Mouse (Mus musculus) kidney, adult 2 months (tissue): ENCODE data around the gene D430042O09Rik. TPM values are rescaled to one million over a fixed set of nuclear protein-coding genes. Genes with fewer than 3 reads are reported as not detected.

Experiments
- DNase-seq: peaks from one replicate; pipeline ENCODE4 v3.0.0; 2021
- H3K27ac ChIP-seq: fragments of 200-500 bp; 2 replicates; pipeline ENCODE4 v1.5.1; 2012; ENCODE audit warnings: low read depth, low read length, control low read depth, inconsistent platforms; ENCODE audit not compliant: insufficient read depth
- H3K27me3 ChIP-seq: fragments of 200-500 bp; replicated peaks from 2 replicates; pipeline ENCODE4 v1.6.1; 2012; ENCODE audit warnings: mild to moderate bottlenecking, moderate library complexity, low read length, inconsistent platforms; ENCODE audit not compliant: control insufficient read depth, insufficient read depth
- H3K36me3 ChIP-seq: fragments of 200-500 bp; 2 replicates; pipeline ENCODE4 v1.6.1; 2012; ENCODE audit warnings: mild to moderate bottlenecking, moderate library complexity, low read length, inconsistent platforms; ENCODE audit not compliant: control insufficient read depth, insufficient read depth
- H3K4me1 ChIP-seq: fragments of 200-500 bp; 2 replicates; pipeline ENCODE4 v1.6.1; 2011; ENCODE audit warnings: low read length; ENCODE audit not compliant: control insufficient read depth, insufficient read depth
- H3K4me3 ChIP-seq: fragments of 200-500 bp; 2 replicates; pipeline ENCODE4 v1.5.1; 2011; ENCODE audit warnings: mild to moderate bottlenecking, low read depth, low read length, control low read depth; ENCODE audit not compliant: insufficient read depth
- CTCF ChIP-seq: fragments of 200-500 bp; conservative IDR thresholded peaks from 2 replicates; pipeline ENCODE4 v1.5.1; 2011; ENCODE audit warnings: low read depth, mild to moderate bottlenecking, control low read depth, low read length, moderate library complexity, mixed read lengths; ENCODE audit not compliant: insufficient read depth, insufficient read length
- POLR2A ChIP-seq: fragments of 200-500 bp; IDR thresholded peaks from one replicate; pipeline ENCODE4 v1.6.1; 2011; ENCODE audit warnings: low read depth, low read length, control low read depth
- WGBS: fragments of 180-500 bp; shearing (Covaris S2); methylation state at CpG from one replicate; pipeline ENCODE4 v1.1.7; 2018; 5-methylcytosine and 5-hydroxymethylcytosine counted together
- polyA plus RNA-seq: library from polyadenylated mRNA; depleted of rRNA; stranded (reverse); fragments of >200 nt; gene quantifications from 2 replicates; pipeline ENCODE4 v1.2.3, GENCODE M21; 2012

The D430042O09Rik gene
- polyA plus RNA-seq, 1 experiment = 15.1 TPM

DNA sequence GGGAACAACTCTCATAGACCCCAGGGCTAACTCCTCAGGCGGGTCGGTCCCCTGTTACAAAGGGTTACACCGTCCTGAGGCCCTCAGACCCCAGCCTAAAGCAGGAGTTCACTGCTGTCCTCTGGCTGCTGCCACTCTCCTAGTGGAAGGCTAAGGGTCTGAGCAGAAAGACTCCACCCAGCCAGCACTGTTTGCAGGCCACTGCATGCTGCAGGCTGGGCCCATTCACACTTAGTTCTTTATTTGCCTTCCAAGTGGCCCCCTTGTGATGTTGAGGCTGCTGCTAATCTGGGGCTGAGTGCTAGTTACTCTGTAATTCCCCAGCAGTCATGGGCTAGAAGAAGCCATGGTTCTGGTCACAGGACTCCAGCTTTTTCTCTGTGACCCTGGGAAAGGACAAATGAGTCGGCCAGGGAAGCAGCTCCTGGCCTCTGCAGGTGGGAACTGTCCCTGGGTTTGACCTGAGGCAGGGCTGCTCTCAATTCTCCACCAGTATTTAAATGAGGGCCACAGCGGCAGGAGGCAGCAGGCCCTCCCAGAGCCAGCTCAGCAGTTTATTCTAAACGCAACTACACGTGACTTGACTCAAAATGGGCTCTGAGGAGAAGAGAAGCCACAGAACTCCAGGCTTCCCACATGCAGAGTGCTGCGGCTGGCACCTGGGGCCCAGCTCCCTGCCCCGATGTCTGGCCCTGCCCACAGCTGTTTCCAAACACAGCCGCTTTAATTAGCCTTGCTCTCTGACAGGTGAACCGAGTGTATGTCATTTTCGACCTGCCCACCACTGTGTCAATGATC lies 163.9 kb downstream of the D430042O09Rik start:
- WGBS = 41% methylated on average over 12 of the region's 12 CpGs
- Histone ChIP-seq H3K27ac (no peak overlapping the region), H3K27me3 (no peaks in the 10 kb centered on the region), H3K36me3 (no peaks in the 10 kb centered on the region), H3K4me1 (0 out of 2 replicates have a peak, but pooled peaks cover 5% of the 10 kb centered on the region), H3K4me3 (no peak overlapping the region)
- DNase-seq = peak; percentile 43
- TF ChIP-seq POLR2A (no peak), CTCF (no peak)

- 55% methylated on average over 6 of the region's 6 CpGs for WGBS
- peak; percentile 22 for DNase-seq
- no peak overlapping the region for H3K27ac ChIP-seq
Measured at GRCm38 (mm10) chr7:125872202-125872580, 164.5 kb downstream of the D430042O09Rik start.

DNA sequence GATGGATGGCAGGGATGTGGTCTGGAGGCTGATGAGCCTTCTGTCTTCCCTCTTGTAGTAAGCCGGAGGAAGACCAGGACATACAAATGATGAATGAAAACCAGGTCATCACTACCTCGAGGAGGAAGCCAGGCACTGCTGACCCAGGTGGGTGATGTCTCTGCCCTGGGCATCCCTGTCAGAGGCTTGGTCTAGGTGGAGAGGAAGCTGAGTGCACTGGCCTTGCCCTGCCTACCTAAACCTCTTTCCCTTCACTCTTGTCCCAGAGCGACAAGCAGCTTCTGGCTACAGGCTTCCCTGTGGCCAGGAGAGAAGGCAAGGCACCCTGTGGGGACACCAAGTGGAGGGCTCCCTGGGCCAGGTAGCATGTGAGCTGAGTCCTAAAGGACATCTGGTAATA lies 165.2 kb downstream of the D430042O09Rik start:
- H3K4me1 ChIP-seq = 0 out of 2 replicates have a peak, but pooled peaks cover 5% of the 10 kb centered on the region
- no peaks in the 10 kb centered on the region for H3K27me3 ChIP-seq
- H3K27ac ChIP-seq = no peak overlapping the region
- DNase-seq = no peak
- no peaks in the 10 kb centered on the region for H3K36me3 ChIP-seq
- 75% methylated on average over 3 of the region's 3 CpGs for WGBS
- TF ChIP-seq CTCF (no peak), POLR2A (no peak)
- no peak overlapping the region for H3K4me3 ChIP-seq

More at GRCm38 (mm10) chr7:125872202-125872580, 164.5 kb downstream of the D430042O09Rik start:
- Histone ChIP-seq H3K4me3 (no peak overlapping the region), H3K27me3 (no peaks in the 10 kb centered on the region), H3K36me3 (no peaks in the 10 kb centered on the region), H3K4me1 (0 out of 2 replicates have a peak, but pooled peaks cover 5% of the 10 kb centered on the region)
- no peak for TF ChIP-seq CTCF
- no peak for TF ChIP-seq POLR2A

GRCm38 (mm10) chr7:125873971-125874495 lies 166.3 kb downstream of the D430042O09Rik start:
- Histone ChIP-seq H3K27me3 (no peaks in the 10 kb centered on the region), H3K4me1 (0 out of 2 replicates have a peak, but pooled peaks cover 5% of the 10 kb centered on the region), H3K27ac (no peak overlapping the region), H3K36me3 (no peaks in the 10 kb centered on the region), H3K4me3 (no peak overlapping the region)
- TF ChIP-seq POLR2A (no peak), CTCF (no peak)
- 81% methylated on average over 6 of the region's 6 CpGs for WGBS
- DNase-seq = peak; percentile 13

GRCm38 (mm10) chr7:125878040-125878439 lies 170.4 kb downstream of the D430042O09Rik start:
- no peak for TF ChIP-seq CTCF
- TF ChIP-seq POLR2A = no peak
- Histone ChIP-seq H3K27me3 (no peaks in the 10 kb centered on the region), H3K36me3 (no peaks in the 10 kb centered on the region), H3K27ac (no peak overlapping the region), H3K4me3 (no peak overlapping the region), H3K4me1 (no peaks in the 10 kb centered on the region)
- DNase-seq = no peak
- 61% methylated on average over 4 of the region's 4 CpGs for WGBS

GRCm38 (mm10) chr7:125883232-125883631 lies 175.5 kb downstream of the D430042O09Rik start:
- Histone ChIP-seq H3K4me1 (no peaks in the 10 kb centered on the region), H3K36me3 (no peaks in the 10 kb centered on the region), H3K4me3 (no peak overlapping the region), H3K27ac (no peak overlapping the region), H3K27me3 (no peaks in the 10 kb centered on the region)
- WGBS = 78% methylated on average over 2 of the region's 2 CpGs
- DNase-seq = no peak
- no peak for TF ChIP-seq CTCF
- no peak for TF ChIP-seq POLR2A

DNA sequence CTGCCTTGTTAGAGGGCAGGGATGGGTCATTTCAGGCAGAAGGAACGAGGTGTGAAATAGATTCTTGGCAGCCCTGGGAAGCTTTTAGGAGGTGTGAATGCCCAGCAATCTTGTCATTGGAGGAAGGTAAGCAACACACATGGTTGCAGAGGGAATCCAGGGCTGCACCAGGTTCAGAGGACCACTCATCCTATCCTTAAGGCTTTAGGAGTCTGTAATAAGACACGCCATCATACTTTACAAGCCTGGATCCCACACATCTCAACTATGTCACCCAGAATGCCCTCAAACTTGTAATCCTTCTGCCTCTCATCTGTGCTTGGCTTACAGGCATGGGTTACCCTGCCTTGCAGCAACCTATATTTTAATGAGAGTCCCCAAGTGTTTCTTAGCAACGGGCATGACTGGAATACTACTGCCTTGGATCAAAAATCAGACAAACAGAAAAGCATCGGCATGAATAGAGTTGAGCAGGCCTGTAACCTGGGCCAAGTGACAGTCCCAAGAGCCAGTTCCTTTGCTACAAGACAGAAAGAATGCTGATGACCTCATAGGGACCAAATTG lies 178.5 kb downstream of the D430042O09Rik start:
- Histone ChIP-seq H3K27ac (no peak overlapping the region), H3K4me1 (no peaks in the 10 kb centered on the region), H3K36me3 (no peaks in the 10 kb centered on the region), H3K4me3 (no peak overlapping the region), H3K27me3 (no peaks in the 10 kb centered on the region)
- 58% methylated on average over 4 of the region's 4 CpGs for WGBS
- DNase-seq = no peak
- TF ChIP-seq CTCF (no peak), POLR2A (no peak)
